Mouse (Mus musculus): Measurements from ENCODE around the gene Calml4. TPM values are rescaled to one million over a fixed set of nuclear protein-coding genes. Genes with fewer than 3 reads are reported as not detected.
"Not testable (repeated sequence)": the region's sequence is repeated elsewhere in the genome, so short reads cannot be mapped to it uniquely, and the experiment has no call there.

Gene Calml4
- total RNA-seq (2015; ENCODE audit: low replicate concordance) (not detected in 2 replicates), total RNA-seq (2017; ENCODE audit: low replicate concordance) (not detected in 2 replicates)

- ATAC-seq (replicated peaks; ENCODE audit: low FRiP score, poor library complexity, severe bottlenecking): no peak
These were observed at the start of gene Calml4 for GRCm38 (mm10) chr9:62857719-62858261. Gene Calml4, plus strand, starts transcription at chr9:62858080.

GRCm38 (mm10) chr9:62810095-62810494 is 47.8 kb upstream of the Calml4 start:
- no peak for ATAC-seq (replicated peaks; ENCODE audit: low FRiP score, poor library complexity, severe bottlenecking)

GRCm38 (mm10) chr9:62810543-62811515 is 47.1 kb upstream of the Calml4 start:
- ATAC-seq (replicated peaks; ENCODE audit: low FRiP score, poor library complexity, severe bottlenecking): peak; percentile 74

- peak; percentile 87 for ATAC-seq (replicated peaks; ENCODE audit: low FRiP score, poor library complexity, severe bottlenecking)
These were observed 46.3 kb upstream of the Calml4 start, which contains the start of gene Fem1b for GRCm38 (mm10) chr9:62811516-62812121. Gene Fem1b, minus strand, starts transcription at chr9:62811934.

- ATAC-seq (replicated peaks; ENCODE audit: low FRiP score, poor library complexity, severe bottlenecking): no peak
These were observed 45.4 kb upstream of the Calml4 start for GRCm38 (mm10) chr9:62812216-62813049.

- ATAC-seq (replicated peaks; ENCODE audit: low FRiP score, poor library complexity, severe bottlenecking): no peak
These were observed 43.1 kb upstream of the Calml4 start for GRCm38 (mm10) chr9:62814751-62815150.

GRCm38 (mm10) chr9:62816323-62817098 is 41.4 kb upstream of the Calml4 start:
- no peak for ATAC-seq (replicated peaks; ENCODE audit: low FRiP score, poor library complexity, severe bottlenecking)

GRCm38 (mm10) chr9:62817099-62817571 is 40.7 kb upstream of the Calml4 start:
- no peak for ATAC-seq (replicated peaks; ENCODE audit: low FRiP score, poor library complexity, severe bottlenecking)

GRCm38 (mm10) chr9:62817828-62818614 is 39.9 kb upstream of the Calml4 start:
- no peak for ATAC-seq (replicated peaks; ENCODE audit: low FRiP score, poor library complexity, severe bottlenecking)

- ATAC-seq (replicated peaks; ENCODE audit: low FRiP score, poor library complexity, severe bottlenecking): no peak
These were observed 38.4 kb upstream of the Calml4 start for GRCm38 (mm10) chr9:62819494-62819893.

- not testable (repeated sequence) for ATAC-seq (replicated peaks; ENCODE audit: low FRiP score, poor library complexity, severe bottlenecking)
These were observed 38.0 kb upstream of the Calml4 start for GRCm38 (mm10) chr9:62819910-62820309.

GRCm38 (mm10) chr9:62820829-62821228 is 37.1 kb upstream of the Calml4 start:
- no peak for ATAC-seq (replicated peaks; ENCODE audit: low FRiP score, poor library complexity, severe bottlenecking)

GRCm38 (mm10) chr9:62821811-62822210 is 36.1 kb upstream of the Calml4 start:
- ATAC-seq (replicated peaks; ENCODE audit: low FRiP score, poor library complexity, severe bottlenecking): no peak

- ATAC-seq (replicated peaks; ENCODE audit: low FRiP score, poor library complexity, severe bottlenecking): no peak
These were observed 32.0 kb upstream of the Calml4 start for GRCm38 (mm10) chr9:62825791-62826393.

GRCm38 (mm10) chr9:62826456-62826855 is 31.4 kb upstream of the Calml4 start:
- no peak for ATAC-seq (replicated peaks; ENCODE audit: low FRiP score, poor library complexity, severe bottlenecking)

- peak; percentile 67 for ATAC-seq (replicated peaks; ENCODE audit: low FRiP score, poor library complexity, severe bottlenecking)
These were observed 29.8 kb upstream of the Calml4 start for GRCm38 (mm10) chr9:62827939-62828652.

GRCm38 (mm10) chr9:62828662-62829086 is 29.2 kb upstream of the Calml4 start:
- peak; percentile 99 for ATAC-seq (replicated peaks; ENCODE audit: low FRiP score, poor library complexity, severe bottlenecking)
